Mouse (Mus musculus) hindbrain, embryonic 12.5 days (tissue): ENCODE data around the gene Gp1ba. TPM values are rescaled to one million over a fixed set of nuclear protein-coding genes. Genes with fewer than 3 reads are reported as not detected.

Source experiments
- ATAC-seq: fragments of 200-750 bp; cut with Nextera tagmentation; 2 replicates; pipeline ENCODE4 v1.8.0; 2017; ENCODE audit warnings: moderate TSS enrichment; ENCODE audit not compliant: low FRiP score
- H3K27ac ChIP-seq: fragments of 300-500 bp; sonication (generic); 2 replicates; pipeline ENCODE4 v1.5.1; 2016; ENCODE audit warnings: mild to moderate bottlenecking
- H3K27me3 ChIP-seq: fragments of 300-500 bp; sonication (generic); 2 replicates; pipeline ENCODE4 v1.6.1; 2016; ENCODE audit warnings: mild to moderate bottlenecking
- H3K36me3 ChIP-seq: fragments of 300-500 bp; sonication (generic); 2 replicates; pipeline ENCODE4 v1.6.1; 2016; ENCODE audit warnings: mild to moderate bottlenecking
- H3K4me1 ChIP-seq: fragments of 300-500 bp; sonication (generic); 2 replicates; pipeline ENCODE4 v1.6.1; 2016
- H3K4me2 ChIP-seq: fragments of 300-500 bp; sonication (generic); replicated peaks from 2 replicates; pipeline ENCODE4 v1.6.1; 2016; ENCODE audit warnings: mild to moderate bottlenecking
- H3K4me3 ChIP-seq: fragments of 300-500 bp; sonication (generic); 2 replicates; pipeline ENCODE4 v1.5.1; 2016; ENCODE audit warnings: mild to moderate bottlenecking
- H3K9ac ChIP-seq: fragments of 300-500 bp; sonication (generic); 2 replicates; pipeline ENCODE4 v1.6.1; 2016; ENCODE audit warnings: mild to moderate bottlenecking, moderate library complexity
- H3K9me3 ChIP-seq: fragments of 300-500 bp; sonication (generic); replicated peaks from 2 replicates; pipeline ENCODE4 v1.6.1; 2016; ENCODE audit warnings: mild to moderate bottlenecking
- WGBS: fragments of 180-500 bp; shearing (Covaris S2); methylation state at CpG from one replicate; pipeline ENCODE4 v1.1.7; 2016; 5-methylcytosine and 5-hydroxymethylcytosine counted together
- polyA plus RNA-seq: library from polyadenylated mRNA; unstranded; fragments of >200 nt; fragmentation: Nextera tagmentation; extraction: Ambion mirVana; gene quantifications from 2 replicates; pipeline ENCODE4 v1.2.1, GENCODE M21; 2016

Gp1ba gene
- polyA plus RNA-seq, 1 experiment from 2014 or later: 0.10 TPM

GRCm38 (mm10) chr11:70637764-70638163 is 1.2 kb upstream of the Gp1ba start:
- no peak overlapping the region for H3K4me2 ChIP-seq
- H3K9me3 ChIP-seq: no peaks in the 10 kb centered on the region
- 95% methylated on average over 1 of the region's 1 CpGs for WGBS

GRCm38 (mm10) chr11:70638293-70638692 is 629 bp upstream of the Gp1ba start:
- Histone ChIP-seq H3K9ac (no peak overlapping the region), H3K27me3 (no peaks in the 10 kb centered on the region), H3K4me2 (no peak overlapping the region), H3K27ac (no peak overlapping the region), H3K9me3 (no peaks in the 10 kb centered on the region), H3K36me3 (peaks cover 5% of the 10 kb centered on the region), H3K4me3 (no peak overlapping the region), H3K4me1 (no peaks in the 10 kb centered on the region)
- no peak for ATAC-seq
- 92% methylated on average over 1 of the region's 1 CpGs for WGBS

More at GRCm38 (mm10) chr11:70637764-70638163, 1.2 kb upstream of the Gp1ba start:
- Histone ChIP-seq H3K36me3 (no peaks in the 10 kb centered on the region), H3K9ac (no peak overlapping the region), H3K27me3 (no peaks in the 10 kb centered on the region), H3K4me3 (no peak overlapping the region), H3K4me1 (no peaks in the 10 kb centered on the region), H3K27ac (no peak overlapping the region)
- ATAC-seq: no peak

GRCm38 (mm10) chr11:70639976-70640375 is 1.1 kb downstream of the Gp1ba start:
- no peaks in the 10 kb centered on the region for H3K27me3 ChIP-seq
- H3K9me3 ChIP-seq: no peaks in the 10 kb centered on the region
- H3K27ac ChIP-seq: no peak overlapping the region
- no peak for ATAC-seq
- no peak overlapping the region for H3K9ac ChIP-seq
- H3K36me3 ChIP-seq: peaks cover 16% of the 10 kb centered on the region
- 0 out of 2 replicates have a peak, but pooled peaks cover under 1% of the 10 kb centered on the region for H3K4me1 ChIP-seq
- 84% methylated on average over 8 of the region's 8 CpGs for WGBS
- no peak overlapping the region for H3K4me3 ChIP-seq
- H3K4me2 ChIP-seq: no peak overlapping the region

DNA sequence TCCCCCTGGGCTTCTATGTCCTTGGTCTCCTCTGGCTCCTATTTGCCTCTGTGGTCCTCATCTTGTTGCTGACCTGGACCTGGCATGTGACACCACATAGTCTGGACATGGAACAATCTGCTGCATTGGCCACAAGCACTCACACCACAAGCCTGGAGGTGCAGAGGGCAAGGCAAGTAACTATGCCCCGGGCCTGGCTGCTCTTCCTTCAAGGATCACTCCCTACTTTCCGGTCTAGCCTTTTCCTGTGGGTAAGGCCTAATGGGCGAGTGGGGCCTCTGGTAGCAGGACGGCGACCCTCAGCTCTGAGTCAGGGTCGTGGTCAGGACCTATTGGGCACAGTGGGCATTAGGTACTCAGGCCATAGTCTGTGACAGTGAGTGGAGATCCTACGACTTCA is 2.3 kb downstream of the Gp1ba start:
- no peak overlapping the region for H3K4me2 ChIP-seq
- no peaks in the 10 kb centered on the region for H3K27me3 ChIP-seq
- no peak overlapping the region for H3K4me3 ChIP-seq
- H3K36me3 ChIP-seq: peaks cover 24% of the 10 kb centered on the region
- H3K27ac ChIP-seq: no peak overlapping the region
- H3K9me3 ChIP-seq: no peaks in the 10 kb centered on the region
- ATAC-seq: no peak
- 83% methylated on average over 7 of the region's 7 CpGs for WGBS
- peaks cover 12% of the 10 kb centered on the region for H3K4me1 ChIP-seq
- H3K9ac ChIP-seq: no peak overlapping the region

GRCm38 (mm10) chr11:70643051-70643450 is 4.1 kb downstream of the Gp1ba start:
- Histone ChIP-seq H3K4me2 (no peak overlapping the region), H3K9ac (no peak overlapping the region), H3K27ac (no peak overlapping the region), H3K9me3 (no peaks in the 10 kb centered on the region), H3K27me3 (no peaks in the 10 kb centered on the region), H3K4me3 (no peak overlapping the region), H3K4me1 (peaks cover 17% of the 10 kb centered on the region), H3K36me3 (peaks cover 24% of the 10 kb centered on the region)
- ATAC-seq: no peak
- WGBS: 91% methylated on average over 6 of the region's 6 CpGs

- Histone ChIP-seq H3K9me3 (no peaks in the 10 kb centered on the region), H3K27me3 (no peaks in the 10 kb centered on the region), H3K36me3 (peaks cover 32% of the 10 kb centered on the region), H3K27ac (no peak overlapping the region), H3K9ac (peak overlapping the region; percentile 28; the same call in 1 of the 2 replicates), H3K4me3 (no peak overlapping the region), H3K4me2 (no peak overlapping the region), H3K4me1 (peaks cover 32% of the 10 kb centered on the region)
- 96% methylated on average over 8 of the region's 8 CpGs for WGBS
- ATAC-seq: no peak
Observed at GRCm38 (mm10) chr11:70644564-70645103, 5.7 kb downstream of the Gp1ba start.

GRCm38 (mm10) chr11:70645461-70646258 is 6.7 kb downstream of the Gp1ba start:
- WGBS: 93% methylated on average over 12 of the region's 12 CpGs
- H3K4me1 ChIP-seq: peaks cover 32% of the 10 kb centered on the region
- no peaks in the 10 kb centered on the region for H3K27me3 ChIP-seq
- H3K4me2 ChIP-seq: peak overlapping the region; percentile 91
- no peak overlapping the region for H3K27ac ChIP-seq
- H3K4me3 ChIP-seq: peak overlapping the region; percentile 66
- peak overlapping the region; percentile 80 for H3K9ac ChIP-seq
- ATAC-seq: no peak
- no peaks in the 10 kb centered on the region for H3K9me3 ChIP-seq
- peaks cover 41% of the 10 kb centered on the region for H3K36me3 ChIP-seq

DNA sequence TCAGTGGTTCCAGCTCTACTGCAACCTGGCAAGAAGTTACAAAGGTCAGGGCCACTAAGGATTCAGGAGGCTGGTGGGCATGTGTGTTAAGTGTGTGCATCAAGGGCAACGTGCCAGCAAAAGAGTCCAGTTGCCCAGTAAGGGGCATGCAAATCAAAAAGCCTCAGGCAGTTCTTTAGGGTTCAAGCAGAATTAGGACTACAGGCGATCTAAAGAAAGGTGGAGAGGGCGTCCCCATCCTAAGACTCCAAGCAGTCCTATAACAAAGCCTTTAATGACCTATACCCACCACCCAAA is 7.3 kb downstream of the Gp1ba start:
- ATAC-seq: no peak; the same call in 1 of the 2 replicates
- H3K36me3 ChIP-seq: peaks cover 46% of the 10 kb centered on the region

DNA sequence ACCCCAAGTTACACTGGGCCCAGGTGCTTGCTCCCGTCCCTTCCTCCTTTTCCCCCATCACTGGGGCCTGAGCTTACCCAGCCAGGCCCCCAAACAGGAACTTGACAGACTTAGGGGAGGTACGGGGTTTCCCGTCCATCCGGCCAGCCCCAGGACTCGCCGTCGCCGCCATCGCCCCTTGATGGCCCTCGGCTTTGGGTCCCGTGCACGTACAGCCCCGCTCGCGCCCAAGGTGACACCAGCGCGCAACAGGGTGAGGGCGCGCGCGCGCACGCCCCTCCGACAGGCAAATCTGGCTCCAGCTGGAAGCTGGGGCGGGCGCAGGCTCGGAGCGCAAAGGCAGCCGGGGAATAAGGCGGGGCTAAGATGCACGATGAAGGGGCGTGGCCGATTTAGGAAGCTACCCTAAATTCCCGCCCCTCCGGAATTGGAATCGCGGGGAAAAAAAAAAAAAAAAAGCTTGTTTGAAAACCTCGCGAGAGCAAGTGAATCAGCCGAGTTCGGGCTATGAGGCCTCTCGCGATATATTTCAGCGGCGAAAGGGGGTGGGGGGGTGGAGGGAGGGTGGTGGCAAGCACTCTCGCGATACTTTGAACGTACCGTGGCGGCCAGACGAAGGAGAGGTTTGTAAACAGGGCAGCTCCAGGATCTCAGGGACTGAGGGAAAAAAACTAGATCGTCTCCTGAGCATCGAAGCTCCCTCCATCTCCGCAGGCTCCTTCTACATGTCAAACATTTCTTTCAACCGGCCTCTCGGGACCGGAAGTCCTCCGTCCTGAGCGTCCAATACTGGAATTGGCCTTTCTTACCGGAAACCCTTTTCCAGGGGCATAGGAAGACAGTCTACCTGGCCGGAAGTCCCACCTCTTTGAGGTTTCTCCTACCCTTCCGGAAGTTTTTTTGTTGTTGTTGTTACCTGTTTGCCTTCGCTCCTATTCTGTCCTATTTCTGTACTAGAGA is 8.0 kb downstream of the Gp1ba start, which contains the start of the genes Rnf167 and Slc25a11:
Gene Rnf167, plus strand, starts transcription at position 545 of the 960 bp plus-strand sequence.
Gene Slc25a11, minus strand, starts transcription at position 789 of the 960 bp plus-strand sequence.
- Histone ChIP-seq H3K27ac (peak within 1 kb of the TSS; percentile 93), H3K9ac (peak within 1 kb of the TSS; percentile 81), H3K9me3 (no peaks in the 10 kb centered on the region), H3K4me1 (peaks cover 38% of the 10 kb centered on the region), H3K27me3 (no peaks in the 10 kb centered on the region), H3K4me2 (peak within 1 kb of the TSS; percentile 99), H3K36me3 (peaks cover 52% of the 10 kb centered on the region), H3K4me3 (peak within 1 kb of the TSS; percentile 66)
- WGBS: under 1% methylated on average over 63 of the region's 63 CpGs
- peak; percentile 89 for ATAC-seq

More for the DNA sequence above, 7.3 kb downstream of the Gp1ba start:
- Histone ChIP-seq H3K4me1 (peaks cover 36% of the 10 kb centered on the region), H3K9me3 (no peaks in the 10 kb centered on the region), H3K27ac (peak overlapping the region; percentile 93), H3K27me3 (no peaks in the 10 kb centered on the region), H3K4me2 (peak overlapping the region; percentile 91), H3K4me3 (peak overlapping the region; percentile 66), H3K9ac (peak overlapping the region; percentile 80)
- WGBS: 20% methylated on average over 3 of the region's 3 CpGs

DNA sequence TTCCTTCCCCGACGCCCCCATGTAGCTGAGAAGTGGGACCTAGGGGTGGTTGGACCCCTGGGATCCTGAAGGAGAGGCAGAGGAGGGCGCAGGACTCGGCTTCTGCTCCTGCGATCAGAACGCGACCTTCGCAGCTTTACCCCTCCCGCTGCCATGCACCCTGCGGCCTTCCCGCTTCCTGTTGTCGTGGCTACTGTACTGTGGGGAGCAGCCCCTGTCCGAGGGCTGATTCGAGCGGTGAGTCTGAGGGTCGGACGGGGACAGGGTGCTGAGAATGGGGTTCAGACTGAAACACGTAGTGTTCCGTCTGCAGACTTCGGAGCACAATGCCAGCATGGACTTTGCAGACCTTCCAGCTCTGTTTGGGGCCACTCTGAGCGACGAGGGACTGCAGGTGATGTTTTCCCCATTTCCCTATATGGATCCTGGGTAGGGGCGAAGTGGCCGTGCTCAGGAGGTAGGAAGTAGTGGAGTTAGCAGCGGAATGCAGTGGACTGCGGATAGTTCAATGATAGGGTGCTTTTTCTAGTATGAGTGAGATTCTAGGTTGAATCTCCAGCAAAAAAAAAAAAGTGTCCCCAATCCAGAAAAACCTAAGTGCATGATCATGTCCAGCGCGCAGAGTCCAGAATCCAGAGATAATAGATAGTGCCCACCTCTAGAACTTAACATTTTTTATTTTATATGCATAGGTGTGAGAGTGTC is 8.9 kb downstream of the Gp1ba start:
- Histone ChIP-seq H3K27ac (peak overlapping the region; percentile 93), H3K9me3 (no peaks in the 10 kb centered on the region), H3K36me3 (peaks cover 60% of the 10 kb centered on the region), H3K9ac (peak overlapping the region; percentile 81), H3K4me2 (peak overlapping the region; percentile 99), H3K27me3 (no peaks in the 10 kb centered on the region), H3K4me1 (peaks cover 47% of the 10 kb centered on the region), H3K4me3 (peak overlapping the region; percentile 66)
- 3% methylated on average over 28 of the region's 28 CpGs for WGBS
- ATAC-seq: peak; percentile 38

GRCm38 (mm10) chr11:70648512-70648911 is 9.6 kb downstream of the Gp1ba start:
- Histone ChIP-seq H3K36me3 (peaks cover 55% of the 10 kb centered on the region), H3K9me3 (no peaks in the 10 kb centered on the region), H3K4me3 (peak overlapping the region; percentile 66), H3K4me1 (peaks cover 51% of the 10 kb centered on the region), H3K4me2 (peak overlapping the region; percentile 99), H3K27me3 (no peaks in the 10 kb centered on the region), H3K9ac (peak overlapping the region; percentile 81; the same call in 1 of the 2 replicates), H3K27ac (no peak overlapping the region)
- 86% methylated on average over 4 of the region's 4 CpGs for WGBS
- ATAC-seq: no peak
